Mouse (Mus musculus): Measurements from ENCODE around the gene Gna14.
A peak's percentile ranks its signal among the peaks of the same experiment; 100 is the strongest.

The Gna14 gene

DNA sequence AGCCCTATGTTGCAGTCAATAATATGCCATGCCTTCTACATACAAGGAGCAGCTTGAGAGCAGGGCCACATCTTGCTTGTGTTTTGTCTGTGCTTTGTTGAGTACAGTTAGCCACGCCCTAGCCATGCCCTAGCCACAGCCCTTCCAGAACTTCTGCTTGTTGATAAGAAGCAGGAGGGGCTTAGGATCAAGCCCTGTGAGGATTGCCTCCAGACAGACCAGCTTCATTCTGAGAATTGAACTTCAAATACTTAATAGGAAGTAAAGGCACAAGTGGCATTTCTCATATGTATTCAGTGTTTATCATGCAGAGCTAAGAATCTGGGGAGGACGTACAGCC, 75.5 kb downstream of the Gna14 start:
- no peak for DNase-seq (ENCODE audit: low spot score in 2 of 2)

DNA sequence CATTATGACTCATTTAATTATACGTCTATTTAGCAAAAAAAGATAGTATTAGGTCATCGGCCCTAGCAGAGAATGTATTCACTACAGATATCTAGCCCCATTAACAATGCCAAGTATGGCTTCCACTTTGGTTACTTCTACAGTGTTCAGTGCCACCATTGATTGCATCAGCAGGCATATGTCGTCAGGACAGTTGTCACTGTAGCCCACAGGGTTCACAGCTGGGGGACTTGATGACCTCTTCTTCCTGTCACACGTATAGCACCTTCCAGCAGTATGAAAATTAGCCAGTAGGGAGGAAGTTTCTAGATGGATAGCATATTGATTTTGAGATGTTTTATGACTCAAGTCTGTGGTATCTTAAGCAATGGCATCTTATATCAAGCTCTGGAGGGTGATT, 78.6 kb downstream of the Gna14 start:
- no peak for DNase-seq (ENCODE audit: low spot score in 2 of 2)

DNA sequence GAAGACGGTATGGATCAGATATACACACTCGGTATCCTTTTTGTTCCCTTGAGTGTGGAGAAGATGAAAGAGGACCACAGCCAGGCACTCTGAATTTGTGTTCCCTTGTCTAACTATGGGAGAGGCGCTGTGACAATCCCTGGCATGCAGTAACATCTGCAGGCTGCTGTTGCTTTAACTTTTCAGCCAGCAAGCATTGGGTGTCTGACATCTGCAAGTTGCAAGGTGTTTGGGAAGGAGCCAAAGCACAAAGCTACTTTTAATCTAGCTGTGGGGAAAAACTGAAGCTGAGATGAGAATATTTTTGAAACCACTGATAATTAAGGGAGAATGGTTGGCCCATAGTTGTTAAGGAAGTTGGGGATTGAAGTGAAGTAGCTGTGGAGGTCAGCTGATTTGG, 83.0 kb downstream of the Gna14 start:
- no peak for DNase-seq (ENCODE audit: low spot score in 2 of 2)

DNA sequence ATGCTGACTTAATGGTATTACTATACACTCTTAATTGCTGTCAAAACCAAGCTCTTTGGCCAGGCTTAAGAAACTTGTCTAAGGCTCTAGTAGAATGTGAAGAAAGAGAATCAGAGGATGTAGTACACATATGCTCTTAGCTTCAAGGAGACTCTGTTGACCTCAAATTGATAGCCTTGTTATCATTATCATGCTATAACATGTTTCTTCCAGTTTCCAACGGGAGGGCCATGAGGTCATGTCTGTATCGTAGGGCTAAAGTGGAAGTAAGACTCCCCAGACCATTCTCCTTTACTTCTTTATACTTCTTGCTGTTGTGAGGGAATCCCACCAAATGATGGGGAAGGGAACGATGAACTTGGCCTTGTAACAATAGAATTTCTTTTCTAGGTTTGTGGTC, 85.0 kb downstream of the Gna14 start:
- DNase-seq (ENCODE audit: low spot score in 2 of 2): no peak

DNA sequence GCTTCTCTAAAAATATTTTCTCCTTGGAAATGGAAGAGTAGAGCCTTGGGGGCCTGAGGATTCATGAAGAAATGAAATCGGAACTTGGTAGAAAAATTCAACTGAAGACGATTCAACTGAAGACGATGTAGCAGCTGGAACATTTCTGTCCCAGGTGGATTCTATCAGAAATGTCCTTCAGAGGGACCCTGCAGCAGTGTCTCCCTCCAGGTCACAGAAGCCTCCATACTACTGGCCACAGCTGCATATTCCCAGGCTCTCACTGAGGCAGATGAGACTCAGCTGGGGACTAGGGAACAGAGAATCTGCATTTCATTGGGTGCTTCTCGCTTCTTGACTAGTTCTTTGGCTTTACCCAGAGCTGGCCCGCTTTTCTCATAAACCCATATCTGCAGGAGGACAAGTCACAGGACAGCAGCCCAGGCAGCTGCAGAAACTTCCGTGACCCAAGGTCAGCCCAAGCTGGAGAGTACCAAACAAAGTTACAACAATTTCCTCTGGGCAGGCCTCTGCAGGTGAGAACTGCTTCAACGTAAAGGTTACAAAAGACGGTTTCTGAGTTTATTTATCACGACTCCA, 90.8 kb downstream of the Gna14 start:
- DNase-seq (ENCODE audit: low spot score in 2 of 2): peak in 1 of 2 experiments; percentile 5

DNA sequence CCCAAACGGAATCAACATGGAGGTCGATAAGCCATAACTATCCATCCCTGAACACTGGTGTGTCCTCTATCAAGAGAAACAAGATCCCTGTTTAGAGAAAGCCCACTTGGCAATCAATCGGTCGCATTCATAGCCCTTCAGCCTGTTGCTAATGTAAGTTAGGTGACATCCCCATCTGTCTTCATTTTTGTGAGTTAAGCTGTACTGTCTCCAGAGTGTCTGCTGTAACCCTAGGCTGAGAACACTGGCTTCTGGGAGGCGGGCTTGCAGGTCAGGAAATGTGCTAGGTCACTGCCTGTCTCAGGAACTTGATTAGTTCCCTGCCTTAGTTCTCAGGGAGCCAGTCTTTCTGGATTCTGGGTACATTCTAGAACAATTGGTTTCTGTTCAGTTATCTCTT, 91.5 kb downstream of the Gna14 start:
- no peak for DNase-seq (ENCODE audit: low spot score in 2 of 2)

DNA sequence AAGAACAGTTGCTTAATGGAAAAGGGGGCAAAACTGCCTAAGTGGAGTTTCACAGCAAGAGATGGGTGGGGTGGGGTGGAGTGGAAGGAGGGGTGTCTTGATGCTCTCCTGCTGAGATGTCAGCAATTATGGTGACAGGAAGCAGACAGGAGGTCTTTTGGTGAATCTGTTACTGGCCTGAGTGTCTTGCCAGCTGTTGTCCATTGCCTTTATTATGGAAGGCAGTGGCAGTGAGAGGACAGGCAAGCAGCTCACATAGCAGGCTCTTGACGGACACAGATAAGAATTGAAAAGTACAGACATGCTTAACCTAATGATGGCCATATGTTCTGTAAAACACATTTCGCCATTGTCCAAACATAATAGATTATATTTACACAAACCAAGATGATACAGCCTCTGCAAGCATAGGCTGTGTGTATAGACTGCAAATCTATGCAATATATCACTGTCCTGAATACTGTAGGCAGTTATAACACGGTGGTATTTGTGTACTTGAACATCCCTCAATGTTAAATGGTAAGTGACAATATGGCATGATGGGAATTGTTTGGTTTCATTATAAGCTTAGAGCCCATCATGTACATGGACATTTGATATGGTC, 92.8 kb downstream of the Gna14 start:
- DNase-seq (ENCODE audit: low spot score in 2 of 2): no peak

DNA sequence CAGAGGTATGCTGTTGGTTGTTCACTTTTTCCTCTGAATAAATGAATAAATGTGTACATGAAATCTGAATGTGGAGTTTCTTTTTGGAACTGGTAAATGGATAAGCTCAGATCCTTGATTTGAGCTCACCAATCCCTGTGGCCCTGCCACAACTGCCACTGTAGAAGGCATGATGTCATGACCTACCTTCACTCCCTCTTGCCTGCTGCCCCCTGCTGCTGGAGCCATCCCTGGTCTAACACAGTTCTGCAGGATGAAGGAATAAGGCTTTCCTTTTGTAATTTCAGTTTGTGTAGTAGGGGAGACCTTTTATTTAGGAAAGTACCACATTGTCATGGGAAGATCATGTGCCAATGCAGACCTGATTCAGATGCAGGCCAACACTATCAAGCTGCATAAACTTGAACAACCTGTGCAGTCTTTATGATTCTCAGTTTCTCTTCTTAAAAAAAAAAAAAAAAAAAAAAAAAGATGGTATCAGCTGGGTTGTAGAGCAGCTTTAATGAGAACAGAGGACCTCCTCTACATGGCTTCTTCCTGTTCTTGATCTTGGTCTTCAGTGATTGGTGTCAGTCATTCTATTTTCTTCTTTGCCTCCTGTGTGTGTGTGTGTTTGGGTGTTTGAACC, 93.8 kb downstream of the Gna14 start:
- DNase-seq (ENCODE audit: low spot score in 2 of 2): peak; percentile 5 to 12

DNA sequence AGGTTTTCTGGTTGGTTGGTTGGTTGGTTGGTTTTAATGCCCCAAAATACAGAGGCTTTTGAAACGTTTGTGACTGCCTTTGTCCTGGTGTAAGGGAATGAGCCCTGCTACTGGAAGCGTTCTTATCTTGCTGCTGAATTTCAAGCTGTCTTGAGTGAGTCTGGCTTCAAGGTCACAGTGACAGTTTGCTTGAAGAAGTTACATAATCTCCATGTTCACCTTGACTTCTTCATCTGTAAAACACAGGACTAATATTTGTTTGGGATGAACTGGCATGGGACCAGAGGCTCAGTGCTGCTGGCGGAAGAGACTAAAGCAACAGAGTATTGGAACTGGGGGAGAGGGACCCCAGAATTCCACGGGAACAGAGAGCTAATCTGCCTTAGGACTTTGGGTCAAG, 94.4 kb downstream of the Gna14 start:
- no peak for DNase-seq (ENCODE audit: low spot score in 2 of 2)

DNA sequence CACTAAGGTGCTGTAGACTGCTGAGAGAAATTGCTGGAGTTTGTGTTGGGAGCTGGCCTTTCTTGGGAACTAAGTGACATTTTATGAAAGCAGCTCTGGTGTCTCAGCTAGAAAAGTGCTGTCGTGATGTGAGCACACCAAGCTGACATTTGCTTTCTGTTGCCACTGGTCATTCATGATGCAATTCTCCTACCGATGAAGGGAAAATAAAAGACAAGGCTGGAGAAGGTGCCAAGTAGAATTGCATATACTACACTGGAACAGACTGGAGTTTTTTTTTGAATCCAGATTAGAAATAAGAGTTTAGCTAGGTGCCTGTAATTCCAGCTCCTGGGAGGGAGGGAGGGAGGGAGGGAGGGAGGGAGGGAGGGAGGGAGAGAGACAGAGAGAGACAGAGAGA, 98.7 kb downstream of the Gna14 start:
- DNase-seq (ENCODE audit: low spot score in 2 of 2): no peak

DNA sequence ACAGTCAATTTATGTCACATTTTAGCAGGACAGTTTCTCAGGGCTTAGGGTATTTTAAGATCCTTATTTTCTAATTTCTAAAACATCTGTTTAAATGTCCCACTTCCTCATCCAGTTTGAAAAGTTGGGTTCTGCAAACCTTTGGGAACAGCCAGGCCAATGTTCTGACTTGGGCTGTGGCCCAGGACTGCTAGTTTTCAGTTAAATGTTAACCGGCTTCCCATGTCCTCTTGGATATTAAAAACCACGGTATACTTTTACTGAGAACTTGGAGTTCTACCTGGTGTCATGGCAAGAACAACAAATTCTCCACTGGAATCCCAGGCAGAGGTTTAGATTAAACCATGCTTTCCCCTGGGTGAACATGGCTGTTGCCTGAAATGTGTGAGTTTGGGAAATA, 102.9 kb downstream of the Gna14 start:
- DNase-seq (ENCODE audit: low spot score in 2 of 2): no peak

DNA sequence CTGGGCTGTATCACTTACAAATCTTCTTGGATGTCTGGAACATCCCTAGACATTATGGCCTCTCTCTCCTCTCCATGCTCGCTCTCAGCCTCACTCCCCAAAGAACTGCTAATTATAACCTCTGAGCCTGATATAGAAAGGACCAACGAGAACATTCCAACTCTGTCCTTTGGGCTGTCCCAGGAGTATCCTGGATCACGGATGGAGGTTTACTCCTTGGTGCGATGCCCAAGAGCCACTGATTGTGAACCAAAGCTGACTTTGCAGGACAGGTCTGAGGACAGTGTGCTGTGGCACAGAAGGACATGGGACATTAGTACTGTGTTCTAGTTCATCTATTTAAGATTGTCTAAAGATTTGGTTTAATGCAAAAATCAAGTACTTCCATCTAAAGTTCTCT, 108.1 kb downstream of the Gna14 start:
- no peak for DNase-seq (ENCODE audit: low spot score in 2 of 2)

DNA sequence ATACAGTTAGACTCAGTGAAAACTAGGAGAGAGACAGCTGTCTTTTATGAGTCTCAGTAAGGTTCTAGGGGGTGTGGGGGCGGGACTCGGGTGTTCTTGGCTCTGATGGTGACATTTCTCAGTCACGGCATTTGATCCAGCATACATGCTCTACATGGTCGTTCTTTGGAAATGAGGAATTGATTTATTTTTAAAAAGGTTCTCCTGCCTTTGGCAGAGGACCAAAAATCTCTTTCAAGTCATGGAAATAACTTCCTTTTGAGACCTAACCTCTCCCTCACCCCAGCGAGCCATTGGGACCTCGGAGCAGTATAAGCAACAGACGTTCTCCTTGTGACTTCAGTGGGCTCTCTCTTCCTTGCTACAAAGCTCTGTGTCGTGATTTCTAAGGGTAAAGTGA, 121.4 kb downstream of the Gna14 start:
- DNase-seq (ENCODE audit: low spot score in 2 of 2): no peak

DNA sequence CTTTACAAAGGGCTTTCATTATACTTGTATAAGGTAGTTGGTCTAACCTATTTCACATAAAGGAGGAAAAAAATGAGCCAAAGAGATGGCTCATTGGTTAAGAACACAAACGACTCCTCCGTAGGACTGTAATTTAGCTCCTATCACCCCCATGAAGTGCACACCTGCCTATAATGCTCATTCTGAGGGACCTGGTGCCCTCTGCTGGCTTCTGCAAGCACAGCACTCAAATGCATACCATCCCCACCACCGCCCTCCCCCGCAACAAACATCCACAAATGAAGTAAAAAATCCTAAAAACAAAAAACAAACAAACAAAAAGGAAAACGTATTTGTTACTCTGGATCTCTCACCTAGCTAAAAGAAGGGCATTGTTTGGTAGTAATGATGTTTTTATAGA, 122.4 kb downstream of the Gna14 start:
- DNase-seq (ENCODE audit: low spot score in 2 of 2): no peak

DNA sequence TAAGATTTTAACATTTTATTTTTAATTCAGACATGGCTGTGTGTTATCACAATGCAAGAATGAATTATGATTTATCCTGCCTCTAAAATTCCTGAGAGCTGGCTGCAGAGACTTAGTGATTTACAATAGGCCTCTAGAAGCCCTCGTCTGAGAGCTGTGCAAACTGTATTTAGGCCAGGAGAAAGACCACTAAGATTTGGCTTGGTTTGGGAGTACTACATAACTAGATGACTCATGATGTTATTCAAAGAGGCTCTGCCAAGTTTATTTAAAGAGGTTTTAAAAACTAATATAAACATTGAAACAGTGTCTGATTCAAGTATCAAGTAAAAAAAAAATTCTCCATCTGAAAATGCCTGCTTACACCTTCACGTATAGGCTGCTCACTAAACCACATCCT, 123.0 kb downstream of the Gna14 start:
- DNase-seq (ENCODE audit: low spot score in 2 of 2): no peak

DNA sequence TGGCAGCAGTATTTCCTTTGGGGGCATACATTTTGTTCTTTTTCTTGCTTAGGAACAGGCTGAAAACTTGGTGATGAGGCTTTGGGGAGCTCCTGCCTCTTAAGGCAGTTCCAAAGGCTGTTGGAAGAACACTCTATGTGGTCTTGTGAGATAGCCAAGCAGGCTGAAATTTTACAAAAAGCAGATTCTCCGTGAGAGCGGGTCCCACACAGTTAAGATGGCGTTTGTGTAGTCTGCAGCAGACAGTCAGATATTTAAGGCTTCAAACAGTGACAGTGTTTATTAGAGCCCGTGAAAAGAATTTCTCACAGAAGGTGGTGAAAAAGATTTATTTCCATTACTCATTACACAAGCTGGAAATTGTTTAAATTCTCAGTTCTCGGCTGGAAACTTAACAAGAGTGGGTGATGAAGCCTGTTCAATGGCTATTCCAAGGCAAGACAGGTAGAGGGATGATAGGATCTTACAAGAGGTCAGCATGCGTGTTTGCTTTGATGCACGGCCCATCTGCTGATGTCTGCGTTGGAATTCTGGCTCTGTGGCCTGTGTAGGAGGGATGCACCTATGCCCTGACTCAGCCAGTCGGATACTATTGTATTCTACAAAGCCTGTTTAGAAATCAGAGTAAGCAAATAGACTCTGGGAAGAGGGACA, 123.8 kb downstream of the Gna14 start:
- no peak for DNase-seq (ENCODE audit: low spot score in 2 of 2)

DNA sequence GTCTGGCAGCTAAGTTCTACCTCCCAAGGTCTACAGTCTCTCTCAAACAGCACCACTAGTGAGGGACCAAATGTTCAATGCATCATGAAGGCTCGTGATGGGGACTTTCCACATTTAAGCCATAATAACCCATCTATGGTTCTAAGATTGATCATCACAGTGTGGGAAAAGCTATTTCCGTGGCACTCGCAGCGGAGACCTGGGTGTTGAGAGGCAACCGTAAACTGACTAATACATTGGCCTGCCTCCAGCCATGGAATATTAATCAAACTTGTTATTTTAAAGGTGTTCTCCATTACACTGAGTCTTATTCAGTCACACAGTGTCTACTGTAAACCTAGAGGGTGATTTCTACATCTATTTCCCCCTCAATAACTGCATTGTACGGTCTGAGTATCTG, 127.1 kb downstream of the Gna14 start:
- DNase-seq (ENCODE audit: low spot score in 2 of 2): no peak

DNA sequence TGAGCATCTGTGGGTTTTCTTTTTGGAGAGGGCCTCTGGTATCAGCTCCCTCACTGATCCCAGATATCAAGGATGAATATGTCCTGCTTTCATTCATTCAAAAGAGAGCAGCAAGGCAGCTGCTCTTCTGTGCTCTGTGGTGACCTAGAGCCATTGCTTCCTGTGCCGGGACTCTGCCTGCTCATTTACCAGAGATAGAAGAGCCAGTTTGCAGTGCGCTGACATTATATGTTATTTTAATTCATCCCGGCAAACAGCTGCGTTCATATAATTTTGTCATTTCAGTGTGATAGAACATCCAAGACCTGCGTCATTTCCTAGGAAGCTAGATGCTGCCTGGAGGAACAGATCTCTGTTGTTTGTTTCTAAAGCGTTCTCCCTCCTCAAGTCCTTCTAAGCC, 141.2 kb downstream of the Gna14 start:
- DNase-seq (ENCODE audit: low spot score in 2 of 2): no peak

DNA sequence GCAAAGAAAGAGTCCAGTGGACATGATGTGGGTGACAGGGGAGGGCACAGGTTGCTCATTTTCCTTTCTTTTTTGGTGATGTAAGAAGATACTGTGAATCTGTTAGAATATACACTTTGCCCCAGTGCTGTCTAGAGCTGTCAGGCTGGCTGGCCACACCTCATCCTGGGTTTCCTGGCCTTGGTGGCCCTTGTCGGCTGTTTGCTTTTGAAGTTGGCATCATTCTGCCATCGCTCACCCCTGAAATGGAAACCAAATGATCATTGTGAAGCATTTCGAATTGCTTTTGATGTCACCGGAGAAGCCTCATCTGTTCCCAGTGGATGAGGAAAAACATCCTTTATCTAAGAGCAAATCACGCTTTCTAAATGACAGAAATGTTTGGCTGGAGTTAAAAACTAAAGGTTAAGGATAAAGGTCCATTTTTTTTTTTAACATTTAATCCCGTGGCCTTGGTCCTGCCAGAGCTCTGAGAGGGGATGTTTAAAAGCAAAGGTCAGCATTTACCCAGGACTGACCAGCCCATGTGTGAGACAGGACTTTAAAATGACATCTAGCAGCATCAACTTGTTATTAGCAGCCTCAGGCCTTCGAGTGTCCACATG, 144.2 kb downstream of the Gna14 start:
- no peak for DNase-seq (ENCODE audit: low spot score in 2 of 2)

DNA sequence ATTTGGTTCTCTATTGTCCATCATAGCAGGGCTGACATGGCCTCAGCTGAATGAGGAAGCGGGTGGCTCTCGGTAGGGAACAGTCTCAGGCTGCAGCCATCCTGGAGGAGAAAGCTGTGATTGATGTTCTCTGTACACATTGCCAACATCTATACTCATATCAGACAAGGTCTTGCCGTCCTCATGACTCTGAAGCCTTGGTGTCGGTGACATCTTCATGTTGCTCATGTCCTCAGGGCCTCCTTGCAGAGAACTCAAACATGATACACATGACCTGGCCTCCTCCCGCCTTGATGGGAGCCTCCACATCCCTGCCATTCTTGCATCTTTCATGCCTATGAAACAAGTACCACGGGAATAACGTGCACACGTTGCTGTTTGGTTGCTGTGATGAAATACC, 144.9 kb downstream of the Gna14 start:
- no peak for DNase-seq (ENCODE audit: low spot score in 2 of 2)

DNA sequence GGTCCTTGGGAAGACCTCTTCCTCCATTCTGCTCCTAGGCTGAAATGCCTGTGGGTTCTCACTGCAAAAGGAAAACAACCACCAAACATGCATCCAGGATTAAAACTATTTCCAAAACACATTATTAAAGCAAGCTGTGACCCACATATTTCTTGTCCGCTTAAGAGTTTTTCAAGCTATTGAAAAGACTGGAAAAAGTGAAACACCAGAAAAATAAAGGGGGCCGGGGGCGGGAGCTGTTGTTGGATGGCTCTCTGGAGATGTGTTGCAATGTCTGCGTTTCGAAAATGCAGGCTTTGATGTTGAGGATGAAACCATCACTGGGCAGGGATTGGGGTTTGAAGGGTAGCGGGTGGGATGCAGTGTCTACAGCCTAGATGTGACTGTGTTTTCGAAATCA, 149.0 kb downstream of the Gna14 start:
- DNase-seq (ENCODE audit: low spot score in 2 of 2): no peak

DNA sequence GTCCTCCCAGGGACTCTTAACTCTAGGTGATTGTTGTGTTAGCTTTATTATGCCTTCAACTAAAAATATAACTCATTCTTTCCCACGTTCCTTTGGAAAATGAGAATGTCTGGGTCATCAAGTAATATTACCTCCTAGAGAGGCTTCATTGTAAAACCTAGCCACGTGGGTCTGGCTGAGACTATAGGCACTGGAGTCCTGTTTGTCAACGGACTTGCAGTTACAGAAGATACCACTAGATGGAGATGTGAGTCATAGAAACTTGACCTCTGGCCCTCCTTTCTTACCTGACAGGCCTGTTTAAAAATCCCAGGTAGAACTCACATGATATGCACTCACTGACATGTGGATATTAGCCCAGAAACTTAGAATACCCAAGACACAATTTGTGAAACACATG, 149.8 kb downstream of the Gna14 start:
- DNase-seq (ENCODE audit: low spot score in 2 of 2): no peak

Data from urinary bladder, adult 18-20 months (tissue).